Mouse (Mus musculus) bone marrow macrophage, adult 2 months (primary cell): ENCODE results near the gene Lrig2.

Source experiments
- CTCF ChIP-seq: IDR thresholded peaks from 2 replicates; pipeline ENCODE4 v1.5.1; 2012; ENCODE audit warnings: low read depth, mild to moderate bottlenecking, low read length, moderate library complexity
- POLR2A ChIP-seq: IDR thresholded peaks from 2 replicates; pipeline ENCODE4 v1.6.1; 2012; ENCODE audit warnings: mild to moderate bottlenecking, low read depth, low read length, borderline replicate concordance

GRCm38 (mm10) chr3:104400126-104400525 lies 111.6 kb downstream of the Lrig2 start:
- no peak for TF ChIP-seq CTCF
- TF ChIP-seq POLR2A, result no peak
